Mouse (Mus musculus) CH12.LX (cell line): ENCODE data around the gene Nhp2. TPM values are rescaled to one million over a fixed set of nuclear protein-coding genes. Genes with fewer than 3 reads are reported as not detected.

Source experiments
- DNase-seq: peaks from one replicate; pipeline ENCODE4 v3.0.0-alpha.2; 2013; ENCODE audit errors: extremely low read depth
- H3K27ac ChIP-seq: 2 replicates; pipeline ENCODE4 v1.5.1; 2012; ENCODE audit warnings: low read depth, mild to moderate bottlenecking, control low read depth, moderate library complexity; ENCODE audit not compliant: insufficient read depth
- H3K27me3 ChIP-seq: replicated peaks from 2 replicates; pipeline ENCODE3; 2012; ENCODE audit warnings: inconsistent platforms
- H3K36me3 ChIP-seq, 2 experiments: replicated peaks in 1 of 2; 2 replicates each; pipeline versions ENCODE3 to v1.6.1; 2012; ENCODE audit warnings: inconsistent platforms in 1 of 2, low read length in 1 of 2, mild to moderate bottlenecking in 1 of 2, mixed read lengths in 1 of 2, moderate library complexity in 1 of 2; ENCODE audit not compliant: control insufficient read depth in 1 of 2, insufficient read depth in 1 of 2
- H3K4me1 ChIP-seq, 2 experiments: 2 replicates each; pipeline ENCODE4 v1.6.1; 2012; ENCODE audit warnings: inconsistent platforms in 1 of 2, moderate library complexity in 1 of 2; ENCODE audit not compliant: insufficient read depth in 2 of 2, control insufficient read depth in 1 of 2
- H3K4me2 ChIP-seq: 2 replicates; pipeline ENCODE4 v1.6.1; 2012; ENCODE audit warnings: low read depth, mild to moderate bottlenecking, control low read depth; ENCODE audit not compliant: poor library complexity, insufficient read depth, severe bottlenecking
- H3K4me3 ChIP-seq, 3 experiments: fragments of 150-350 bp in 1 of 3; sonication (generic) in 1 of 3; replicated peaks in 1 of 3; 2 replicates each; pipeline versions ENCODE3 to v1.5.1; 2011 to 2012; ENCODE audit warnings: low read depth in 2 of 3, low read length in 2 of 3, mild to moderate bottlenecking in 2 of 3, moderate library complexity in 2 of 3, control low read depth in 1 of 3, improper control_type of control experiment in 1 of 3, inconsistent platforms in 1 of 3, mixed read lengths in 1 of 3; ENCODE audit not compliant: poor library complexity in 1 of 3
- H3K79me2 ChIP-seq: replicated peaks from 2 replicates; pipeline ENCODE4 v1.6.1; 2012; ENCODE audit warnings: mild to moderate bottlenecking, moderate library complexity; ENCODE audit not compliant: control insufficient read depth, poor library complexity, insufficient read depth, severe bottlenecking; ENCODE audit errors: extremely low read depth
- H3K9ac ChIP-seq: 2 replicates; pipeline ENCODE4 v1.6.1; 2012; ENCODE audit warnings: low read depth, mild to moderate bottlenecking, control low read depth, moderate library complexity; ENCODE audit not compliant: insufficient read depth
- H3K9me3 ChIP-seq: replicated peaks from 2 replicates; pipeline ENCODE3; 2012; ENCODE audit warnings: low read length, inconsistent platforms, mixed read lengths
- BHLHE40 ChIP-seq: IDR thresholded peaks from 2 replicates; pipeline ENCODE4 v1.6.1; 2011; ENCODE audit warnings: mild to moderate bottlenecking, low read depth, low read length, improper control_type of control experiment
- CHD1 ChIP-seq: IDR thresholded peaks from 2 replicates; pipeline ENCODE4 v1.6.1; 2012; ENCODE audit warnings: low read depth, low read length, improper control_type of control experiment, inconsistent platforms
- GABPA ChIP-seq: IDR thresholded peaks from 2 replicates; pipeline ENCODE4 v1.6.1; 2012; ENCODE audit warnings: low read depth, low read length, improper control_type of control experiment, inconsistent platforms; ENCODE audit not compliant: insufficient replicate concordance
- IRF4 ChIP-seq: IDR thresholded peaks from 2 replicates; pipeline ENCODE4 v1.6.1; 2014; ENCODE audit warnings: low read depth, mild to moderate bottlenecking, inconsistent platforms, low read length, improper control_type of control experiment
- JUN ChIP-seq: IDR thresholded peaks from 2 replicates; pipeline ENCODE4 v1.6.1; 2011; ENCODE audit warnings: low read depth, mild to moderate bottlenecking, low read length, improper control_type of control experiment, moderate library complexity; ENCODE audit not compliant: insufficient read depth
- MAFK ChIP-seq: IDR thresholded peaks from 2 replicates; pipeline ENCODE4 v1.6.1; 2011; ENCODE audit warnings: low read length, improper control_type of control experiment; ENCODE audit not compliant: insufficient replicate concordance
- MAX ChIP-seq: IDR thresholded peaks from 2 replicates; pipeline ENCODE4 v1.6.1; 2011; ENCODE audit warnings: low read length, improper control_type of control experiment
- MXI1 ChIP-seq: IDR thresholded peaks from 2 replicates; pipeline ENCODE4 v1.6.1; 2011; ENCODE audit warnings: mild to moderate bottlenecking, low read depth, low read length, improper control_type of control experiment
- MYC ChIP-seq: IDR thresholded peaks from 2 replicates; pipeline ENCODE4 v1.6.1; 2011; ENCODE audit warnings: low read depth, mild to moderate bottlenecking, improper control_type of control experiment, low read length
- NELFE ChIP-seq: IDR thresholded peaks from 2 replicates; pipeline ENCODE4 v1.6.1; 2011; ENCODE audit warnings: low read depth, low read length, improper control_type of control experiment
- POLR2A ChIP-seq: IDR thresholded peaks from 2 replicates; pipeline ENCODE4 v1.6.1; 2011; ENCODE audit warnings: low read depth, mild to moderate bottlenecking, improper control_type of control experiment, low read length
- RAD21 ChIP-seq: IDR thresholded peaks from 2 replicates; pipeline ENCODE4 v1.6.1; 2011; ENCODE audit warnings: low read depth, mild to moderate bottlenecking, low read length, improper control_type of control experiment, moderate library complexity
- SIN3A ChIP-seq: IDR thresholded peaks from 2 replicates; pipeline ENCODE4 v1.6.1; 2012; ENCODE audit warnings: low read length, improper control_type of control experiment, inconsistent platforms
- USF2 ChIP-seq: conservative IDR thresholded peaks from 2 replicates; pipeline ENCODE4 v1.6.1; 2011; ENCODE audit warnings: low read depth, low read length, improper control_type of control experiment
- ZC3H11A ChIP-seq: IDR thresholded peaks from 2 replicates; pipeline ENCODE4 v1.6.1; 2012; ENCODE audit warnings: low read depth, mild to moderate bottlenecking, inconsistent platforms, low read length, improper control_type of control experiment
- ZNF384 ChIP-seq: IDR thresholded peaks from 2 replicates; pipeline ENCODE4 v1.6.1; 2012; ENCODE audit warnings: low read depth, low read length, improper control_type of control experiment, inconsistent platforms
- dilution Hi-C: fragments of 300-500 bp; cut with MboI; formaldehyde crosslinking; loops from 2 replicates; pipeline ENCODE4 v1.14.3; 2020; ENCODE audit warnings: low sequenced_read_pairs; ENCODE audit not compliant: extremely low pct_unique_long_range_greater_than_20kb, extremely low pct_ligation_motif_present
- in situ Hi-C: fragments of 300-500 bp; cut with MboI; formaldehyde crosslinking; loops from 3 replicates; pipeline ENCODE4 v1.14.3; 2019; ENCODE audit warnings: low sequenced_read_pairs, low pct_ligation_motif_present, low pct_unique_long_range_greater_than_20kb, mixed read lengths
- polyA plus RNA-seq: library from polyadenylated mRNA; unstranded; fragments of >175 nt; gene quantifications from 2 replicates; pipeline ENCODE4 v1.2.1, GENCODE M21; 2012; ENCODE audit warnings: low read depth; ENCODE audit not compliant: insufficient read length
- total RNA-seq, 2 experiments: library from RNA; depleted of rRNA; stranded (reverse); fragments of 300-350 nt in 1 of 2; fragments of >200 nt in 1 of 2; gene quantifications; 2 replicates each; pipeline ENCODE4 v1.2.3; 2012 to 2014

The Nhp2 gene
- total and polyA plus RNA-seq, 3 experiments: 489 to 847 (median 722) TPM

GRCm38 (mm10) chr11:51670846-51671245, 51.3 kb downstream of the Nhp2 start:
- Histone ChIP-seq H3K4me3 (no peak overlapping the region), H3K9me3 (no peaks in the 10 kb centered on the region), H3K27ac (no peak overlapping the region), H3K4me2 (no peak overlapping the region), H3K79me2 (no peaks in the 10 kb centered on the region), H3K36me3 (no peaks in the 10 kb centered on the region), H3K4me1 (peaks cover 0 to 9% of the 10 kb centered on the region in 2 experiments; a peak in 2 of 4 replicates), H3K9ac (no peak overlapping the region), H3K27me3 (no peaks in the 10 kb centered on the region)
- in situ Hi-C loops (no loop called here), dilution Hi-C loops (no loop called here)
- no peak for DNase-seq
- TF ChIP-seq MXI1 (no peak), CHD1 (no peak), ZNF384 (no peak), MAX (no peak), USF2 (no peak), JUN (no peak), ZC3H11A (no peak), RAD21 (no peak), IRF4 (no peak), MAFK (no peak), BHLHE40 (no peak), SIN3A (no peak)

GRCm38 (mm10) chr11:51671376-51671775, 51.8 kb downstream of the Nhp2 start:
- Histone ChIP-seq H3K27me3 (no peaks in the 10 kb centered on the region), H3K4me3 (no peak overlapping the region), H3K27ac (no peak overlapping the region), H3K36me3 (no peaks in the 10 kb centered on the region), H3K4me2 (no peak overlapping the region), H3K9ac (no peak overlapping the region), H3K4me1 (peaks cover 0 to 9% of the 10 kb centered on the region in 2 experiments; a peak in 2 of 4 replicates), H3K9me3 (no peaks in the 10 kb centered on the region), H3K79me2 (no peaks in the 10 kb centered on the region)
- dilution Hi-C loops (no loop called here), in situ Hi-C loops (no loop called here)
- TF ChIP-seq MAFK (no peak), SIN3A (no peak), NELFE (no peak), POLR2A (no peak), ZNF384 (no peak), GABPA (no peak), MYC (no peak), ZC3H11A (no peak)
- DNase-seq: no peak
